Mouse (Mus musculus) right cerebral cortex, postnatal 14 days (tissue): ENCODE measurements around the gene Spata5.
"Not testable (repeated sequence)": the region's sequence is repeated elsewhere in the genome, so short reads cannot be mapped to it uniquely, and the experiment has no call there.

Experiments used
- DNase-seq: peaks from one replicate; pipeline ENCODE4 v3.0.0; 2022

The Spata5 gene

DNA sequence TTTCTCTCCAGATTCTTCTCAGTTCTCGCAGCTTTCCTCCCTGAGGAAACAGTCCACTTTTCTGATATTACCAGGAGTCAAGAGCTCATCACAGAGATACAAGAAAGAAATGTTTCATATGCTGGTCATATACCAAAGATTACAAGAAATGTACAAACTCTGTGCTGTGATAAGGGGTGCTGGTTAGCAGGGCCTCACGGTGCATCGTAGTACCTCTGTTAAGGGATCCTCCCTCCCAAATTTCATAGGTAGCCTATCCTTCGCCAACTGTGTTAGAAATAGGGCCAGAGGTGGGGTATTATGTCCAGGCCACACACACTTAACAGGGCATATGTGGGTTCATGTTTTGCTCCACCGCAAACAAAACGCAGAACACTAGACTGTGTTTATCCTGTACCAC, 157.1 kb downstream of the Spata5 start:
- DNase-seq: no peak

DNA sequence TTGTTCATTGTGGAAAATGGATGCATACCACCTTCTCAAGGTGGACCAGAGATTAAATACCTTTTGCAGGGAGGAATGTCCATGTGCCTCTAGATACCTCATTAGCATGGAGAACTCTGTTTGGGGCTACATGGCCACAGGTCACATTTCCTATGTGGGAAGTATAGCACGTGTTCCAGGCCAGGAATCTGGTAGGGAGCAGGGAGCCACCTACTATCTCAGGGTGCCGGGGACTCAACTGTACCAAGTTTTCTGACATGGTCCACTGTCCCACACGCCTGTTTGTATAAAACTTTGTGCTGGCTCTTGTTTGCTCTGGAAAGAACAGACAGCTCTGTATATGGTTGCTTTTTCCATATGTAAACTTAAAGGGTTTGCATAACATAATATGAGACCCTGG, 158.0 kb downstream of the Spata5 start:
- no peak for DNase-seq

DNA sequence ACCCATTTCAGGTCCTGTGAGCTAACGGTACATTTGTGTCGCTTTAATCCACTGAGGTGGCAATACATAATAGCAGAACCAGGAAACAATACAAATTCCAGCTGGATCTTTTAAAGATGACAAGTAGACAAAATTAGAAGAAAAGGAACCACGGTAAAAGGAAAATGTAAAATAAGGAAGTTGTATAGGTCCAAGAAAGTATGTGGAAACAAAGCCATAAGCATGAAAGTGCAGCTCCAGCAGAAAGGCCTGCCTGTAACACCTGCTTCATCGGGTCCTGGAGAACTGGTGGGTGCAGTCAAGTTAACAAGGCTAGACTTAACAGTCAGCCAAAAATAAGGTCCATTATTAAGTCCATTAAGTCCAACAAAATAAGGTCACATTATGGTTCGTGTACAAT, 164.9 kb downstream of the Spata5 start:
- no peak for DNase-seq

DNA sequence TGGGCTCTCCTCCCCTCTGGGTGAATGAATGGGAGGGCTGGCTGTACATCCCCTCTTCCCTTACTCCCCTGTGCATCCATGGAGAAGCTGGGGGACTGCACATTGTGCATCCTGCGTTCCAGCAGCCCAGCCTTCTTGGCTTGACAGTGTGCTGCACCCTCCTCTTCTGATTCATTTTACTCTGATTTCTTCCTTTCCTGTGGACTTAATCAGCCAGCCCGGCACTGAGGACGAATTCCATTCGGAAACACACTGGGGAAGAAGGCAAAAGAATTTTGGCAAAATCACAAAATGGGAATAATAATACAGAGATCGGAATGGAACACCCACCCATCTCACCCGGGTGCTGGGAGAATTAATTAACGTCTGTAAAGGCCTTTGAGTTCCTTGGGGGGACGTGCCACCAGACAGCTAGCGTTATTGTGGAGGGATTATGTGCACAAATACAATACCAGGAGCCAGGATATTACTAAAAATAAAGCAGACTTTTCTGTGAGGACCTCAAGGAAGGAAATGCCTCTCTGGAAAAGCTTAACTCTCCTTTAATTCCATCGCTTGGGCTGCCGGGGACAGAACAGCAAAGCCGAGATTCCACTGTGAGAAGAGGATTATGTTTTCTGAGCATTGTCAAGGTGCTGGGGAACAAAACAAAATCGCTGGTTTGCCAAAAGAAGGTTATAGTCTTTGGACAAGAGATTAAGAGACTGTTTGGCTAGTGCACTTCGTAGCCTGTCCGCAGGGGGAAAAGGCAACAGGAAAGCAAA, 166.5 kb downstream of the Spata5 start:
- no peak for DNase-seq

DNA sequence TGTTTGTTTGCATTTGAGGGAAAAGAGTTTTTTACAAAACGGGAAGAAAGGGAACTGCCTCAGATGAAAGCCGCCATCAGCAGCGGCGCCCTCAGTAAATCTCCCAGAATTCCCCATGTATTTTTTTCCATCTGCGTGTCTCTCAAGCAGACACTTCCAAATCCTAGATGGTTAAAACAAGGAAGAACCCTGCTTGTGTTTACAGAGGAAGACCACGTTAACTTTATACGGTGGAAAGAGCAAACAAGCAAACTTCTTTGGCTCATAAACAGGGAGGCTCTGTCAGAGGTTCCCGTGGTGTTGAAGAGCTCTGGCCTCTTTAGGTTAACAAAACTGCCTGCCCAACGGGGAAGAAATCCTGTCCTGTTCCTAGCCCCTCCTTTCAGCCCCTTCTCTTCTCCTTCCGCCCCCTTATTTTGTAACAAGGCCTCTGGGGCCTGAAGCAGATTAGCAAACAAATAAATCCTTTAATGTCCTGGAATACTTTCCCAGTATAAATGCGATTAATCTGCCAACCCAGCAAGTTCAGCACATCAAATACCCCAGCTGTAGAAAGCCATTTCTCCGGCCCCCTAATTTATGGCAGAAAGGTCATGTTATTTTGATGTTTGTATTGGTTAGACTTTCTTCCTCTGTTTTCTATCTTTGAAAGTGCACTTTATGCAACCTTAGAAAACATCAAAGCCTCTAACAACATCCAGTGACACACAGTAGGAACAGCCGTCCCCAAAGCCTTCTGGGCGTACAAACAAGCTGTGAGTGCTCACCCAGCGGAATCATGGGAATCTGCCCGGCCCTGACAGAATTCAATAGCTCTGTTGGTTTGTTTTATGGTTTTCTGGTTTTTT, 167.3 kb downstream of the Spata5 start:
- no peak for DNase-seq

DNA sequence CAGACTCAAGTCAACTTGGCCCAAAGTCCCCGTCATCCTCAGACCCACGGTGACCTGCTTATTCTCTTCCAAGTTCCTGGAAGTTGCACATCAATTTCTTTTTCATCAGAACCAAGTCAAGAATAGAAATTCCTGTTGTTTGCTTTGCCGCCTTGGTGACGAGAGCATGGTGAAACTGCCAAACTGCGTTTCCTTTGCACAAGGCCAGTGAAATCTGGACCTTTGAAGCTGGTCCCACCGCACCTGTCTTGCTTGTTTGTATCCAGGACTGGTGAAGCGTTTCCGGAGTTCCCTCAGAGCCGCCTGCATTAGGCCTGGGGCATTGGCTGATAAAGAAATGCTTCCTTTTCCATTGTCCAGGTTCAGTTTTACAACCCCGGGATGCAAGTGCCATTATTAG, 176.0 kb downstream of the Spata5 start:
- DNase-seq: no peak

DNA sequence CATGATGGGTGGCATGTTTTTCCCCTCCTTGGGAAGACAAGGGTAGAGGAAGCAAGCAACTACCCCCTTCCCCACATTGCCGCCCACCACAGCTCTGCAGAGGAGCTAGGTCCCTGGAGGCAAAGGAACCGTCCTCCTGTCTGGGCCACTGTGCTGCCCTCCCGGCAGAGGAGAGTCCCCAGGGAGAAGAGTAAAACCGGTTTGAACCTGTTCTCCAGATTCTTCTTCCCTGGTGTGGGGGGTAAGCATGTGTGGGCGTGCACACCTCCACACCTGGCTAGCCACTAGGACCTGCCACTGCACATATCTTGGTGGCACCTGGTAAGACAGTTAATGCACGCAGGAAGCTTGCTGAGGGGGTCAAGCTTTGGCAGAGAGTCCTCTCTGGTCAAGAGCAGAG, 176.8 kb downstream of the Spata5 start:
- DNase-seq: no peak

DNA sequence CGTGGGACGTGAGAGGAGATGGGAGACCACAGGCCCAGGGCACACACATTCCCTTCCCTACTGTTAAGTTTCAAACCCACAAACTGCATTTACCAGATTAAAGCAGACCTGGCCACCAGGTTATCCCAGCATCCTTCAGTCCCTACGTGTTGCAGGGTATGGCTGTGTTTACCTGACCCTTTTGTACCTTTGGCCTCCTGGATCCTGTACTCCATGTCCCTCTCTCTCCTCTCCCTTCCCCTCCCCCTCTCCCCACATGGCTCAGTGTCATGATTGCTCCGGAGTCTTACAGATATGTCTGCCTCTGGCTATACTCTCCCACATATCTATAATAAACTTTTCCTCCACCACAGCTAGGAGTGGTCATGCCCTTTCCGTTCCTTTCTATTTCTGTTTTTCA, 177.5 kb downstream of the Spata5 start:
- DNase-seq: no peak

DNA sequence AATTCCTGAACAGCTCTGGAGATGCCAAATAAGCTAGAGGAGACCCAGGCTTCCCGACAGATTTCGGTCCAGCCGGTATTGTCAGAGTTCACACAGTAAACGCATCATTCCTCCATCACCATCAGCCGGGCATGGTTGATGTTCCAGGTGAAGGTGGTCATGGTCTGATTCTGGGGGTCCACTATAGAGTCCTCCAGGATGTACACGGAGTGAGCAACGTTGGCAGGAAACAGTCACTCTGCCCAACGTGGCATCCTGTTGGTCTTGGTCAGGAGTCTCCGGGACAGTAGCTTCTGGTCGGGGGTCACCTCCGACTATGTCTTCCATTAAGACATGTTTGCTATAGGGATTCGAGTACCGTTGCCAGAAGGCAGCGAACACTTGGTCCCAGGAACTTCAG, 179.9 kb downstream of the Spata5 start:
- not testable (repeated sequence) for DNase-seq

DNA sequence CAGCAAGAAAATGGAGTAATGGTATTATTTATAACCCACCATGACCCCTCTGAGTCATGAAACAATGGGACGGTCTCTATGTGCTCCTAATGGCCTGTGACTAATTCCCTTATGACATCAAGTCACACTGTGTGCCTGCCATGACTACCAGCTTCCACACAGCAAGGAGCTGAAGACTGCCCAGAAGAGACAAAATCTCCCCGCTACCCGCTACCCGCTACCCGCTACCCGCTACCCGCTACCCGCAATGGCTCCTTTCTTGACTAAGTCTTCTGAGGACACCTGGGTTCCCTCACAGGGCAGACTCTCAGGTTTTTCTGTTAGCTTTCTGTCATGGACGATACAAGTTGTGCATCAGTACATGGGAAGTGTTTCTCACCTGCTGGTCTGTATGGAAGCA, 182.7 kb downstream of the Spata5 start:
- DNase-seq: no peak

DNA sequence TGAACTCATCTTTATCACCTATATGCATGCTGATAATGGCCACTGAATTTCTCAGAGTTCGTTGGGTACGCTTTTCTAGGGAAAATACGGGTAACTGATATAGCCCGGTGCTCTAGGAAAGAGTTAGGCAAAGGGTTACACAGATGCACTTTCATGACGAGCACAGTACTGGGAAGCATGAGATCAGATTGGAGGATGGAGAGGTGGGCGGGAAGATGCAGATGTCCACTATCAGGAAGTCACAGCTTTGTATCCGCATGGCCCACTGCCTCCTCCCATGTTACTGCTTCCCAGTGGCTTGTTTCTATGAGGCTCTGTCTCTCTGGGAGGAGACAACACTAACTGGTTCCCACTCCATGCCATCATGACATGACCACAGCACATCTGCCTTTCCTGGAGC, 183.2 kb downstream of the Spata5 start:
- DNase-seq: no peak

DNA sequence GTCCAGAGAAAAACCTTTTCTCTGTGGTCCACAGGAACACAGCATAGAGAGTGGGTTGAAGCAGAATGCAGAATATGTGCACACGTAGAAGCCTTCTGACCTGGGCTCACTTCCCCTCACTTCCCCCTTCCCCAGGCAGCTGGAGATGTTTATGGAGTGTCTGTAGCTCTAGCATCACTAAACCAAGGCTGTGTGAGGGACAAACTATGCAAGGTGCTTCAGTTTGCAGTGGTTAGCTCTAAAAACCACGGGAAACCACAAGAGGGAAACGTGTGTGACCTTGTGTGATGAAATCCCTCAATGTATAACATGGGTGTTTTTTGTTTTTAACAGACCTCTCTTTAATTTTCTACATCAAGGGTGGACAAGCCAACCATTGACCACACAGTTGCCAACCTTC, 183.8 kb downstream of the Spata5 start:
- no peak for DNase-seq

DNA sequence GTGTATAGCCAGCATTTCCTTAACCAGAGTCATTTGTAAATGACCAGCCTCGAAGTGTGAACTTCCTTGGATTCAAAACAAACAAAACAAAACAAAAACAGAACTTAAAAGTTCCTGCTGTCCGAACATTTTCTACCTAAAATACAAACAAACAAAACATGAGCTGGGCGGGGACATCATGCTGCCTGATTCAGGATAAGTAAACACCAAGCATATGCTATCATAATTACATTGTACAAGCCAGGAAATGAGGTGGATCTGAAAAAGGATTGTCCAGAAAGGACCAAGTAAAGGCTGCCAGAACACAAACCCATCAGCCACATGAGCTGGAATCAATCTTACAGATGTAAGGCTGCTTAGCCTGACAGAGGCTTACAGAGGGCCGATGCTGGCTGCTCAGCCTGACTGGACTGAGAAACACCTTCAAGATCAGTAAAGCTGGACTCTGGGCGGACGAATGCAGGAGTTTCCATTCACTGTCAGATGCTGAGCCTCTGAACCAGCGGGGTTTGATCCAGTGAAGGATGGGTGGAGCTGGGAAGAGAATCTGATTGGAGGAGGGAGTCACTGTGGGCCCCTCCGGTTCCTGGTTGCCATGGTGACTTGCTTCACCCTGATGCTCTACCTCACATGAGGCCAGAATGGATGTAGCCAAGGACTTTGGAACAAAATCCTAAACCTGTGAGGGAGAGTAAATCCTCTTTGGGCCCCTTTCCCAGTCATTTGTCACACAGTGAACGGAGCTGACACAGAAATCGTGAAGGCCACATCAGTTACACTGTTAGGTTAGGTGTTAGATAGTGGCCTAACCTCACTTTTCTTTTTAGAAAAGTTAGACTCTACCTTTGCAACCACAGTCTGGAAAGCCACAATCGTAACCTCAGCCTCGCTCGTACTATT, 185.5 kb downstream of the Spata5 start:
- DNase-seq: no peak

DNA sequence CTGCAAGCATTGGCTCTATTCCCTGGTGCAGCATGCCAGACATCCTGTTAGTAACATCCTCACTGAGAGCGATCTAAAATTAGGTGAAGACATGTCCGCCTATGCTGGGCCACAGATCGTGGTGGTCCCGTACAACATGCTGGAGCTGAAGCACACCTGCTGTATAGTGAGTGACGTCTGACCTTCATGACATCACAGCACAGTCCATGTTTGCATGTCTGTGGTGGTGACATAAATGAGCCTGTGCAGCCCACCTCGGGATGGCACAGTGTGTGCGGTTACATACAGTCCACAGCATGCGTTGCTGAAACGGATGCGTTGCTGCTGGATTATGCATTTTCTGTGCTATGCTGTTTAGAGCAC, 186.2 kb downstream of the Spata5 start:
- no peak for DNase-seq

DNA sequence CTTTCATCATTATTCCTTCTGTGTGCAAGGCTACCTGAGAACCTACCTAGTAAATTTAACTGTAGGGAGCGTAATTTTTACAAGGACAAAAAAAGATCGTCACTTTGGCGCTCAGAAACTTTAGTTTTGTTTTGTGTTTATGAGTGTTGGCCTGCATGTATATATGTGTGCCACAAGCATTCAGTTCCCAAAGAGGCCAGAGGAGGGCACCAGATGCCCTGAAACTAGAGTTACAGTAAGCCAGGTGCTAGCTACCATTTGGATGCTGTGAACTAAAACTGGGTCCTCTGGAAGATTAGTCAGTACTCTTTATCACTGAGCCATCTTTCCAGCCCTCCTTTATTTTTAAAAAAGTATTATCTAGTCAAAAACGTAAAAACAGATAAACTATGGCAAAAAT, 189.2 kb downstream of the Spata5 start:
- DNase-seq: no peak

DNA sequence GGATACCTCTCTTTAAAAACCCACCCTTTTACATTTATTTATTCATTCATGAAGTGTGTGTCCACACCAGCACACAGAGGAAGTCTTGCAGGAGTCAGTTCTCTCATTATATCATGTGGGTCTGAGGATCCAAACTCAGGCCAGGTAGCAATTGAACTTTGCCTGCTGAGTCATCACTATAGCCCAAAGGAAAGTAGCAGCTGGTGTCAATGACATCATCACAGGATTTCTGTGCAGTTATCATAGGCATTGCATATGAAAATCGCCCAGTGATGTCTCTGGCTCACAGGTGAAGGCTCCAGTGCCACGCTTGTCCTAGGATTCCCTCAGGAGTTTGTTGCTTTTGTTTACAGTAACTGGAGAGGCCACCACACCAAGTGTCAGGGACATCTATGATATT, 191.0 kb downstream of the Spata5 start:
- no peak for DNase-seq

DNA sequence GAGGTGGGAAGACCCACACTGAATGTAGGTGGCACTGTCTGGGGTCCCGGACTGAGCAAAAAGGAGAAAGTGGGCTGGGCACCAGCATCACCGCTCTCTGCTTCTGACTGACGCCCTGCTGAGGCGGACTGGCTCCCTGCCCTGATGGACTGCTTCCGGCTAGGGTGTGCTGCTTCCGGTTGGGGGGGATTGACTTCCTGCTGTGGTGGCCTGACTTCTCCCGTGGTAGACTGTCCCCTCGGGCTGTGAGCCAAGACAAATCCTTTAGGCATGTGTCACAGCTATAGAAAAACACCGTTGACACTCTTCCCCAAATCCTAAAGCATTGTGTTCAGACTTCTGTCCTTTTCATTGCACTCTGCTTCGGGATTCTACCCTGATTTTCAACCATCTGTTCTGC, 194.0 kb downstream of the Spata5 start:
- no peak for DNase-seq

DNA sequence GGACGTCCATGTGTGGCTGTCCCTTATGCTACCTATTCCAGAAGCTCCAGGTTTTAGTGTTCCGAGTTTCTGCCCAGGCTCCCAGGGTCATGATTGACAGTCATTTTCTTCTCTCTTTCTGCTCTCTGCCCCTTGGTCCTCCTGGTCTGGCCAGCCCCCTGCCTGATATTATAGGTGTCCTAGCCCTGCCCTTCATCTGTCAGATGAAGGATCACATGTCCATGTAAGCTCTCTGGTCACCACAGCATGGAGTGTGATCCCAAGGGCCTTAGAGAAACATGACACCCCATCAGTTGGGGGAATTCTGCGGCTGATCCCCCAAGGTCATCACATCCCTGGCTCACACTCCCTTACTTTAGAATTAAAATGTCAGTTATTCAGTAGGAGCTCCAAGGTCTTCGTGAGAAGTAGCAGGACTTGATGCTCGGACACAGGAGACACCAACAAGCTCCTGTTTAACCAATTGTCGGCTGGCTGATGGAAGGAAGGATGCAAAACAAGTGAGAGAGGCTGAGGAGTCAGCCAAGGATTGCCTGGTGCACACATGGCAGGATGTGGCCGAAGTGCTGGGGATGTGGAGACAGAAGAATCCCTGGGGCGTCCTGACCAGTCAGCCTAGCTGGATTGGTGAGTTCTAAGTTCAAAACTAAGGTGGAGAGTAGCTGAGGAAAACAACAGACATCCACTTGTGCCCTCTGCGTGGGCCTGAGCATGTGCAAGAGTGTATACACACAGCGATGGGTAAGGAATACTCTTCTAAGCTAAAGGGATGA, 195.4 kb downstream of the Spata5 start:
- DNase-seq: no peak

DNA sequence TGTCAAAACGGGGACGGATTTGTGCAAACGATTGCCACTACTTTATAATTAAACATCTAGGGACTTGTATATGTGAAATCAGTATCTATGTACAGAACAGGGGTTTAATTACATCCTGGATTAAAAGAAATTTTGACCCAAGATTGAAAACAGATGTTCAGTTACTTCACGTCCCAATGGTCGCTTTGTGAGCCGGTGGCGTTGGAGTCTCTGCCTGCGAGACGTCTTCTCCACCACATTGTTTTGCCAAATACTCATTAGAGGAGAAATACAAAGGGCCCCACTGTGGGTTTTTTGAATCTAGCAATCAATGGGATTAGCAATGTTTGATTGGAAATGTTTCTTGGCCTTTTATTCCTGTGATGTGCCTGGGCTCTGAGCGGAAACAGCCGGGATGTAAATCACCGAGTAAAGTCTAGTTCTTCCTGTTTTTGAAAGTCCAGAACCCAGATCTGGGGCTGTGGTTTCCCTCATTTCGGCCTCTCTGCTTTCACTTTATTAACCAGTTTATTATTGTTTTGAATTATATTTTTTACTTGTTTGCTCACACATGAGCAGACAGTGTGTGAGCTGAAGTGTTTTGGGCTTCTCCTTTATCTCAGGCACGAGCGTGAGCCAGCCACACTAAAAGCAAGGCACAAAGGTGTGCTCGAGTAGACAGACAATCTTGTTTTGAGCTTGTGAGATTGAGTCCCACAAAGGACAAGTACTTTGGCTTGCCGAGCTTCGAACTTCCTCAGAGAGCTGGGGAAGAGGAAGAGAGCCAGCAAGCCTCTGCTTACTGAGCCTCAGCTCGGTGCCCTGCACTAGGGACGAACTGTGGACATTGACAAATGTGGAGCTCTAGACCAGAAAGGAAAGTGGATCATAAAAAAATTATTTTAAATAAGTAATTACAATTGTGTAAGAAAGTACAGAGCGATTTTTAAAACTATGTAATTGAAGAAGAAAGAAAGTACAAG, 197.2 kb downstream of the Spata5 start:
- DNase-seq: no peak
